Mouse (Mus musculus) heart, embryonic 13.5 days (tissue): ENCODE results near the gene Ramp2. TPM values are rescaled to one million over a fixed set of nuclear protein-coding genes. Genes with fewer than 3 reads are reported as not detected.

Source experiments
- ATAC-seq: fragments of 200-750 bp; cut with Nextera tagmentation; 2 replicates; pipeline ENCODE4 v1.8.0; 2017; ENCODE audit warnings: moderate TSS enrichment; ENCODE audit not compliant: insufficient number of reproducible peaks, low FRiP score, low TSS enrichment; ENCODE audit errors: extremely low read depth
- H3K27ac ChIP-seq: fragments of 300-500 bp; sonication (generic); replicated peaks from 2 replicates; pipeline ENCODE4 v1.5.1; 2015; ENCODE audit warnings: moderate library complexity, mild to moderate bottlenecking, inconsistent platforms
- H3K27me3 ChIP-seq: fragments of 300-500 bp; sonication (generic); replicated peaks from 2 replicates; pipeline ENCODE4 v1.6.1; 2015; ENCODE audit warnings: mild to moderate bottlenecking, inconsistent platforms
- H3K36me3 ChIP-seq: fragments of 300-500 bp; sonication (generic); 2 replicates; pipeline ENCODE4 v1.6.1; 2015; ENCODE audit warnings: mild to moderate bottlenecking, inconsistent platforms
- H3K4me1 ChIP-seq: fragments of 300-500 bp; sonication (generic); 2 replicates; pipeline ENCODE4 v1.6.1; 2015; ENCODE audit warnings: inconsistent platforms
- H3K4me2 ChIP-seq: fragments of 300-500 bp; sonication (generic); 2 replicates; pipeline ENCODE4 v1.6.1; 2015; ENCODE audit warnings: inconsistent platforms, mild to moderate bottlenecking, moderate library complexity
- H3K4me3 ChIP-seq: fragments of 300-500 bp; sonication (generic); 2 replicates; pipeline ENCODE4 v1.5.1; 2015; ENCODE audit warnings: moderate library complexity, mild to moderate bottlenecking, inconsistent platforms
- H3K9ac ChIP-seq: fragments of 300-500 bp; sonication (generic); 2 replicates; pipeline ENCODE4 v1.6.1; 2015; ENCODE audit warnings: inconsistent platforms, mild to moderate bottlenecking, moderate library complexity
- H3K9me3 ChIP-seq: fragments of 300-500 bp; sonication (generic); 2 replicates; pipeline ENCODE4 v1.6.1; 2016; ENCODE audit warnings: inconsistent platforms
- WGBS: fragments of 180-500 bp; shearing (Covaris S2); methylation state at CpG from one replicate; pipeline ENCODE4 v1.1.7; 2015; ENCODE audit warnings: mixed read lengths; 5-methylcytosine and 5-hydroxymethylcytosine counted together
- polyA plus RNA-seq: library from polyadenylated mRNA; unstranded; fragments of >200 nt; fragmentation: Nextera tagmentation; extraction: Ambion mirVana; gene quantifications from 2 replicates; pipeline ENCODE4 v1.2.1, GENCODE M21; 2015

Gene Ramp2
- polyA plus RNA-seq, 1 experiment from 2014 or later, result 210 TPM

DNA sequence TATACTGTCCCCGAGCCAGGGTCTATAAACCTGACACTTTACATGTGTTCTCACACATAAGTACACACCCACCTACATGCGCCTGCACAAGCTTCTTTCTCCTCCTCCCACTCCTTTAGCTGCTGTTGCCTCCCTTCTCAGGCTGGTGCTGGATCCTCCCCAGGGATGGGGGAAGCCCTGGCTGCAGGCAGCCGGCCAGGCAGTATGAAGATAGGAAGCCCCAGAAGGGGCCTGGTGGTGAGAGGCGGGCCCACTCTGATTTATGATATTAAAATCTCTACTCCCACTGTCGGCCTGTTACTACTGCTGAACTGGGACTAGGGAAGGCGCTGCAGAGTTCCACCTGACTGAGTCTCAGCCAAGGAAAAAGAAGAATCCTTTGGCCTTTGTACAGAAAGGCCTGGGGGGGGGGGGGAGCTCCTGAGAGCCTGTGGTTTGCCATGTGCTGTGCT lies 13.5 kb downstream of the Ramp2 start:
- peaks cover 18% of the 10 kb centered on the region for H3K36me3 ChIP-seq
- H3K27ac ChIP-seq, result peak overlapping the region; percentile 90
- H3K9me3 ChIP-seq, result no peaks in the 10 kb centered on the region
- peak overlapping the region; percentile 75 for H3K4me3 ChIP-seq
- H3K9ac ChIP-seq, result peak overlapping the region; percentile 88
- ATAC-seq, result no peak
- peaks cover 87% of the 10 kb centered on the region for H3K4me1 ChIP-seq
- H3K4me2 ChIP-seq, result peak overlapping the region; percentile 99
- peaks cover 24% of the 10 kb centered on the region for H3K27me3 ChIP-seq
- 27% methylated on average over 6 of the region's 6 CpGs for WGBS

DNA sequence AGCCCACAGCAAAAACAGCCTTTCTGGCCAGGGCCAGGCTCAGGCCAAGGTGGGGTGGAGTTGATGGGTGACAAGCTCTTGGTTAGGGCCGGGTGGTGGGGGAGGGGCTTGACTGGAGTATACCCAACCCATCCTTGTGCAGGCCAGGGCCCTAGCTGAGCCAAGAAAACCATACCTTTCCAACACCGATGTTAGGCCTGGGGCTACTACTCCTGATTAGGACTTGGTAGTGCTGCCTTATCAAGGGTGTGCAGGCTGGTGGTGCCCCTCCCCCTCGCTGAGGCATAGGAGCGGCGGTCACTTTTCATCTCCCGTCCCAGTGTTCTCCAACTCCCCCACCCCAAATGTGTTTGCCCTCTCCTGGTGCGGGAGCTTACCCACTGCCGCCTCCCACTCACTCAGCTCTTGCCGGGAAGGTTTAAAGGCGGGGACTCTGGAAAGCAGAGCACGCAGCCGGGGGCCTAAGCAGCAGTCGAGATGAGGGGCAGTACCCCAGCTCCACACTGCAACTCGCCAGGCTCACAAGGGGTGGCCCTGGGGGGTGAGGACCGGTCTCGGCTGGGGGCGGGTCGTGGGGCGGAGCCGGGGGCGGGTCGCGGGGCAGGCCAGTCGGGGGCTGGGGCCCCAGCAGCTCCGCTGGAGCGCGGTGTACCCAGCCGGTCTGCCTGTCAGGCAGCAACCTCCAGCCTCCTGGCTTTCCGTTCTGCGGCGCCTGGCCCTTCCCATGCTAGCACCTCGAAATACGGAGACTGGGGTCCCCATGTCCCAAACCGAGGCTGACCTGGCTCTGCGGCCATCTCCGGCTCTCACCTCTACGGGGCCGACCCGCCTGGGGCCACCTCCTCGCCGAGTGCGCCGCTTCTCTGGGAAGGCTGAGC lies 14.4 kb downstream of the Ramp2 start, which contains the start of gene Wnk4:
Wnk4 (plus strand) TSS at position 620 of the 878 bp plus-strand sequence.
- H3K9me3 ChIP-seq, result no peaks in the 10 kb centered on the region
- H3K27me3 ChIP-seq, result peaks cover 32% of the 10 kb centered on the region
- peaks cover 86% of the 10 kb centered on the region for H3K4me1 ChIP-seq
- 1% methylated on average over 43 of the region's 43 CpGs for whole genome bisulfite sequencing
- H3K9ac ChIP-seq, result peak within 1 kb of the TSS; percentile 88
- H3K4me2 ChIP-seq, result peak within 1 kb of the TSS; percentile 99
- H3K36me3 ChIP-seq, result peaks cover 18% of the 10 kb centered on the region
- ATAC-seq, result peak; percentile 81
- peak within 1 kb of the TSS; percentile 90 for H3K27ac ChIP-seq
- peak within 1 kb of the TSS; percentile 75 for H3K4me3 ChIP-seq

GRCm38 (mm10) chr11:101260826-101261380 lies 15.1 kb downstream of the Ramp2 start:
- peaks cover 18% of the 10 kb centered on the region for H3K36me3 ChIP-seq
- peaks cover 39% of the 10 kb centered on the region for H3K27me3 ChIP-seq
- ATAC-seq, result no peak
- H3K4me3 ChIP-seq, result peak overlapping the region; percentile 75
- H3K4me2 ChIP-seq, result peak overlapping the region; percentile 99
- peaks cover 87% of the 10 kb centered on the region for H3K4me1 ChIP-seq
- peak overlapping the region; percentile 88 for H3K9ac ChIP-seq
- H3K27ac ChIP-seq, result peak overlapping the region; percentile 90
- WGBS, result under 1% methylated on average over 30 of the region's 30 CpGs
- no peaks in the 10 kb centered on the region for H3K9me3 ChIP-seq

DNA sequence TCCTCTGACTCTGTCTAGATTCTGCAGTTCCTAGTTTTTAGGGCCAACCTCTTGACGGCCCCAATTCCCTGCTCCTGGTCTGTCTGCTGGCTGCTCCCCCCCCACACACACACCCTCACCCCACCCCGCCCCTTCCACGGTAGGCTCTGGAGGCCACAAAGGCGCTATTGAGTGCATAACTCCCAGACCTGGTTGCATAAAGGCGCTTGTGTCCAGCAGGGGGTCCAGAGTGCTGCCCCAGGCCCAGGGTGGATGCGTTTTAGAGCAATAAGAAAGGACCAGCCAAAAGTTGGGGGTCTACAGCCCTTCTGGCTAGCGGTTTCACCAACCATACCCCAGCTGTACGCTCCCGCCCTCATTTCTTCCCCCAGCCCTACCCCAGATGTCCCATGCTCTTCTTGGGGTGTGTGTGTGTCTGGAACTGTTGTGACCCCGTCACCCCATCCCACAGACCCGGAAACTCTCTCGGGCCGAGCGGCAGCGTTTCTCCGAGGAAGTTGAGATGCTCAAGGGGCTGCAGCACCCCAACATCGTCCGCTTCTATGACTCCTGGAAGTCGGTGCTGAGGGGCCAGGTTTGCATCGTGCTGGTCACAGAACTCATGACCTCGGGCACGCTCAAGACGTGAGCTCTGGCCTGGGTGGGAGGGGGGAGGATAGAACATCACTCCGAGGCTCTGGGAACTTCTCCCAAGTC lies 16.6 kb downstream of the Ramp2 start:
- Histone ChIP-seq H3K4me3 (peak overlapping the region; percentile 75), H3K27me3 (peaks cover 53% of the 10 kb centered on the region), H3K4me1 (peaks cover 77% of the 10 kb centered on the region), H3K4me2 (peak overlapping the region; percentile 99), H3K9ac (peak overlapping the region; percentile 88), H3K27ac (no peak overlapping the region), H3K36me3 (peaks cover 18% of the 10 kb centered on the region), H3K9me3 (no peaks in the 10 kb centered on the region)
- 3% methylated on average over 24 of the region's 24 CpGs for WGBS
- no peak for ATAC-seq

DNA sequence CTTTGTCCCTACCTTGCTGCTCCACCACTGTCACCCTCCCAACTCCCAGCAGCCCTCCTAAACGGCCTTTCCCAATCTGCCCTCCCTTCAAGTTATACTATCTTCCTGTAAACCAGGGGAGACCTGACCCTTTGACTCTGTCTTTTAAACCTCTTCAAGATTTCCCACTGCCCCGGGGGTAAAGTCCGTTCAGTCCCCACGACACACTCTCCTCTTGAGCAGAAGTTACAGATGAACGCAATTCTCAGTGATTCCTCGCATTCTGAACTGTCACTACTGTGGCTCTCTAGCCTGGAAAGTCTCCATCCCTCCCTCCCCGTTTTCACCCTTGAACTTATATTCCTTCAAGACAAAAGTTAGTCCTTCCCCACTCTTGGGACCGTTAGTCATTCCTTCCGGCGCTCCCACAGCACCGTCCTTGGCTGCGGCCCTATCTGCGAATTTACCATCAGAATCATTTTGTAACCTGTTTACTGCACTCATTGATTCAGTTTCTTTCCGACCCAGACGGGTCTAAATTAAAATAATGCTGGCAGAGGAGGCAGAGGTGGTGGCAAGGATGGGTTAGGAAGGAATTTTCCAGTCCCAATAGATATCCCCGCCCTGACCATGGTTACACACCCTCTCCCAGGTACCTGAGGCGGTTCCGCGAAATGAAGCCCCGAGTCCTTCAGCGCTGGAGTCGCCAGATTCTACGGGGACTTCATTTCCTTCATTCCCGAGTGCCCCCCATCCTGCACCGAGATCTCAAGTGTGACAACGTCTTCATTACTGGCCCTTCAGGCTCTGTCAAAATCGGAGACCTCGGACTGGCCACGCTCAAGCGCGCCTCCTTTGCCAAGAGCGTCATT lies 17.5 kb downstream of the Ramp2 start:
- 10% methylated on average over 32 of the region's 32 CpGs for WGBS
- no peaks in the 10 kb centered on the region for H3K9me3 ChIP-seq
- H3K4me2 ChIP-seq, result peak overlapping the region; percentile 99
- peak overlapping the region; percentile 54 for H3K9ac ChIP-seq
- H3K27ac ChIP-seq, result no peak overlapping the region
- H3K36me3 ChIP-seq, result peaks cover 11% of the 10 kb centered on the region; the same call in 1 of the 2 replicates
- peaks cover 68% of the 10 kb centered on the region for H3K4me1 ChIP-seq
- H3K4me3 ChIP-seq, result peak overlapping the region; percentile 75
- no peak for ATAC-seq
- peaks cover 58% of the 10 kb centered on the region for H3K27me3 ChIP-seq

GRCm38 (mm10) chr11:101263989-101264280 lies 18.1 kb downstream of the Ramp2 start:
- Histone ChIP-seq H3K4me1 (peaks cover 62% of the 10 kb centered on the region), H3K27ac (no peak overlapping the region), H3K4me2 (peak overlapping the region; percentile 99), H3K4me3 (peak overlapping the region; percentile 75), H3K36me3 (peaks cover 7% of the 10 kb centered on the region; the same call in 1 of the 2 replicates), H3K9ac (0 out of 2 replicates have a peak overlapping the region, but pooled peaks have one; percentile 50), H3K9me3 (no peaks in the 10 kb centered on the region), H3K27me3 (peaks cover 62% of the 10 kb centered on the region)
- ATAC-seq, result no peak
- 26% methylated on average over 3 of the region's 3 CpGs for WGBS

GRCm38 (mm10) chr11:101264954-101265471 lies 19.2 kb downstream of the Ramp2 start:
- peak overlapping the region; percentile 60 for H3K4me2 ChIP-seq
- 7% methylated on average over 31 of the region's 31 CpGs for WGBS
- H3K4me3 ChIP-seq, result peak overlapping the region; percentile 36
- no peak for ATAC-seq
- peaks cover 5% of the 10 kb centered on the region; the same call in 1 of the 2 replicates for H3K36me3 ChIP-seq
- H3K9me3 ChIP-seq, result no peaks in the 10 kb centered on the region
- H3K27me3 ChIP-seq, result peaks cover 62% of the 10 kb centered on the region
- H3K4me1 ChIP-seq, result peaks cover 60% of the 10 kb centered on the region
- peak overlapping the region; percentile 34 for H3K9ac ChIP-seq
- no peak overlapping the region for H3K27ac ChIP-seq

DNA sequence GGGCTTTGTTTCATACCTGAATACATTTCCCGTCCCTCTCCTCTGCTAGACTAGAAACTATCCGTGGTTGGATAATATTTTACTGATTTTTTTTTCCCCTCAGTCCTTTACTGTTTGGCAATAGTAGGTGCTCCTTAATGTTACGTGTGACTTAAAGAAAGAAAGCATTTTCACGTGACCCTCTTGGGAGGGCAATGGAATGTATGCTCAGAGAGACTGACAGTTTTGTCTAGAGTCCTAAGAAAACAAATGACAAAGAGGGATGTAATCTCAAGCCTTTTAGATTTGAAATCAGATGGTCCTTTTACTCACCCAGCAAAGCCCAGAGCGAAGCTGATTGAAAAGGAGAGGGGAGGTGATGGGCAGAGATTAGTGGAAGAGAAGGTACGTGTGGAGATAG lies 20.1 kb downstream of the Ramp2 start:
- ATAC-seq, result no peak
- peaks cover 62% of the 10 kb centered on the region for H3K27me3 ChIP-seq
- H3K4me3 ChIP-seq, result no peak overlapping the region
- no peak overlapping the region for H3K4me2 ChIP-seq
- peaks cover 5% of the 10 kb centered on the region; the same call in 1 of the 2 replicates for H3K36me3 ChIP-seq
- H3K27ac ChIP-seq, result no peak overlapping the region
- WGBS, result 45% methylated on average over 6 of the region's 6 CpGs
- H3K9me3 ChIP-seq, result no peaks in the 10 kb centered on the region
- H3K4me1 ChIP-seq, result peaks cover 56% of the 10 kb centered on the region
- H3K9ac ChIP-seq, result no peak overlapping the region

DNA sequence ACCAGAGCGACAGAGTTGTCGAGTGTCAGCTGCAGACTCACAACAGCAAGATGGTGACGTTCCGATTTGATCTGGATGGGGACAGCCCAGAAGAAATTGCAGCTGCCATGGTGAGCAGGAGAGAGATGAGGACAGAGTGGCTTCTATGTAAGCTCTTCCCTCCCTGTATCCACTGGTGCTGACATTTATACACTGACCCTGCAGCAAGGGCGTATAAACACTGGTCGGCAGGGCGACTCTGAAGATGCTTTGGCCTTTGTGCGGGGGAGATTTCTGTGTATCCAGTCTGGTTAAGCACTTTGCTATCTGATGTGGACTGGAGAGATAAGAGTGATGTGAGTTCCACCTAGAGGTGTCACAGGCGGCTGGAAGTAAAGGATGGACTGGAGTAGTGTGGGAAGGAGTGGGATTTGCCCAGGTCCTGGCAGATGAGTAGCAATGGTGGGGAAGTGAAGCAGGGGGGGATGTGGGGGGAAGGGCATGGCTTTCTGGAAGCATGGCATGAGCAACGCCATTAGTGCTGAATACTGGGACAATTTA lies 23.8 kb downstream of the Ramp2 start:
- Histone ChIP-seq H3K36me3 (peaks cover 10% of the 10 kb centered on the region; the same call in 1 of the 2 replicates), H3K4me1 (peaks cover 23% of the 10 kb centered on the region), H3K9me3 (no peaks in the 10 kb centered on the region), H3K27ac (no peak overlapping the region), H3K4me3 (no peak overlapping the region), H3K4me2 (peak overlapping the region; percentile 31), H3K27me3 (peaks cover 35% of the 10 kb centered on the region), H3K9ac (no peak overlapping the region)
- no peak for ATAC-seq
- 15% methylated on average over 10 of the region's 10 CpGs for WGBS

- H3K27ac ChIP-seq, result no peak overlapping the region
- H3K9ac ChIP-seq, result no peak overlapping the region
- peaks cover 22% of the 10 kb centered on the region for H3K36me3 ChIP-seq
- no peak for ATAC-seq
- 88% methylated on average over 3 of the region's 3 CpGs for WGBS
- peaks cover 8% of the 10 kb centered on the region for H3K27me3 ChIP-seq
- no peaks in the 10 kb centered on the region for H3K9me3 ChIP-seq
- H3K4me1 ChIP-seq, result peaks cover 24% of the 10 kb centered on the region
- no peak overlapping the region for H3K4me3 ChIP-seq
- no peak overlapping the region for H3K4me2 ChIP-seq
Observed at GRCm38 (mm10) chr11:101272446-101272845, 26.6 kb downstream of the Ramp2 start.
